Mouse (Mus musculus): ENCODE measurements around the gene Zfp974. TPM values are rescaled to one million over a fixed set of nuclear protein-coding genes. Genes with fewer than 3 reads are reported as not detected.
"Not testable (repeated sequence)": the region's sequence is repeated elsewhere in the genome, so short reads cannot be mapped to it uniquely, and the experiment has no call there.

Gene Zfp974
- 1 to 10 TPM; 6.9 to 7.7 TPM for total RNA-seq (2021)

- peak; percentile 71 for DNase-seq
Measured at GRCm38 (mm10) chr7:27928818-27929695, at the start of gene Zfp974. Gene Zfp974 (minus strand): TSS chr7:27929460.

GRCm38 (mm10) chr7:27949451-27949850 is 20.2 kb upstream of the Zfp974 start:
- DNase-seq, result not testable (repeated sequence)

- DNase-seq, result peak; percentile 40
Measured at GRCm38 (mm10) chr7:27941869-27942268, 12.6 kb upstream of the Zfp974 start.

GRCm38 (mm10) chr7:27933800-27934158 is 4.5 kb upstream of the Zfp974 start:
- DNase-seq, result not testable (repeated sequence)

GRCm38 (mm10) chr7:27933050-27933799 is 4.0 kb upstream of the Zfp974 start:
- DNase-seq, result no peak

- not testable (repeated sequence) for DNase-seq
Measured at GRCm38 (mm10) chr7:27927041-27927440, 2.2 kb downstream of the Zfp974 start.

GRCm38 (mm10) chr7:27910952-27911351 is 18.3 kb downstream of the Zfp974 start:
- not testable (repeated sequence) for DNase-seq

GRCm38 (mm10) chr7:27905061-27905848 is 24.0 kb downstream of the Zfp974 start:
- no peak for DNase-seq

- no peak for DNase-seq
Measured at GRCm38 (mm10) chr7:27900601-27901000, 28.7 kb downstream of the Zfp974 start.

- DNase-seq, result peak; percentile 19
Measured at GRCm38 (mm10) chr7:27881721-27882120, 47.5 kb downstream of the Zfp974 start.

GRCm38 (mm10) chr7:27862578-27862977 is 66.7 kb downstream of the Zfp974 start:
- DNase-seq, result not testable (repeated sequence)

- peak; percentile 77 for DNase-seq
Measured at GRCm38 (mm10) chr7:27860396-27861235, 68.6 kb downstream of the Zfp974 start.

- peak; percentile 8 for DNase-seq
Measured at GRCm38 (mm10) chr7:27859301-27860251, 69.7 kb downstream of the Zfp974 start.

Other genes with a start within 250 kb of the Zfp974 start
- under 1 TPM; 0.70 to 0.81 TPM for gene Zfp607b, start 240.1 kb downstream of the Zfp974 start, total RNA-seq (2021)
- 10 to 100 TPM in 1 of 2 experiments, 1 to 10 TPM in 1; 9.1 to 11.5 TPM for gene Zfp60, start 198.1 kb downstream of the Zfp974 start, total RNA-seq (2021)
- 1 to 10 TPM; 5.7 to 6.4 TPM for gene Zfp626, start 122.3 kb downstream of the Zfp974 start, total RNA-seq (2021)
- gene Zfp59, start 90.9 kb downstream of the Zfp974 start, total RNA-seq (2021), result 1 to 10 TPM; 2.3 to 3.0 TPM
- gene Zfp607a, start 71.9 kb downstream of the Zfp974 start, total RNA-seq (2021), result 1 to 10 TPM; 2.8 to 3.6 TPM
- 1 to 10 TPM; 7.4 to 8.7 TPM for gene Zfp780b, start 49.7 kb upstream of the Zfp974 start, total RNA-seq (2021)
- gene Zfp850, start 84.7 kb upstream of the Zfp974 start, total RNA-seq (2021), result 1 to 10 TPM; 2.1 to 2.6 TPM
- 100 to 1,000 TPM; 134 to 137 TPM for gene Psmc4, start 120.6 kb upstream of the Zfp974 start, total RNA-seq (2021)
- under 1 TPM; 0.02 to 0.12 TPM for gene Fcgbp, start 141.8 kb upstream of the Zfp974 start, total RNA-seq (2021)
- gene 9530053A07Rik, start 200.0 kb upstream of the Zfp974 start, total RNA-seq (2021), result not detected
- 10 to 100 TPM; 67.2 to 68.2 TPM for gene Fbl, start 240.2 kb upstream of the Zfp974 start, total RNA-seq (2021)

Data from heart, postnatal 4 days (tissue).